Mouse (Mus musculus) forebrain, embryonic 14.5 days (tissue): Measurements from ENCODE around the gene H2-Ke6. TPM values are rescaled to one million over a fixed set of nuclear protein-coding genes. Genes with fewer than 3 reads are reported as not detected.
A peak's percentile ranks its signal among the peaks of the same experiment; 100 is the strongest.

Source experiments
- ATAC-seq: fragments of 200-750 bp; cut with Nextera tagmentation; 2 replicates; pipeline ENCODE4 v1.8.0; 2017; ENCODE audit warnings: mild to moderate bottlenecking, moderate library complexity
- DNase-seq: peaks from one replicate; pipeline ENCODE4 v3.0.0-alpha.2; 2015; ENCODE audit warnings: low spot score
- H3K27ac ChIP-seq: fragments of 300-500 bp; sonication (generic); 2 replicates; pipeline ENCODE4 v1.5.1; 2014; ENCODE audit warnings: low read depth, mild to moderate bottlenecking, control low read depth, low read length, moderate library complexity
- H3K27me3 ChIP-seq: fragments of 300-500 bp; sonication (generic); replicated peaks from 2 replicates; pipeline ENCODE4 v1.6.1; 2014; ENCODE audit warnings: low read length, control low read depth, mixed read lengths; ENCODE audit not compliant: control insufficient read depth, insufficient read depth
- H3K36me3 ChIP-seq: fragments of 300-500 bp; sonication (generic); 2 replicates; pipeline ENCODE4 v1.6.1; 2014; ENCODE audit warnings: low read length, control low read depth; ENCODE audit not compliant: control insufficient read depth, insufficient read depth
- H3K4me1 ChIP-seq: fragments of 300-500 bp; sonication (generic); 2 replicates; pipeline ENCODE4 v1.6.1; 2014; ENCODE audit warnings: antibody characterized with exemption, low read length, control low read depth; ENCODE audit not compliant: control insufficient read depth, insufficient read depth
- H3K4me2 ChIP-seq: fragments of 300-500 bp; sonication (generic); 2 replicates; pipeline ENCODE4 v1.6.1; 2014; ENCODE audit warnings: mild to moderate bottlenecking, control low read depth, low read length
- H3K4me3 ChIP-seq: fragments of 300-500 bp; sonication (generic); 2 replicates; pipeline ENCODE4 v1.5.1; 2014; ENCODE audit warnings: low read depth, low read length, control low read depth
- H3K9ac ChIP-seq: fragments of 300-500 bp; sonication (generic); 2 replicates; pipeline ENCODE4 v1.6.1; 2014; ENCODE audit warnings: mild to moderate bottlenecking, low read length, control low read depth, moderate library complexity
- H3K9me3 ChIP-seq: fragments of 300-500 bp; sonication (generic); replicated peaks from 2 replicates; pipeline ENCODE4 v1.6.1; 2016; ENCODE audit warnings: low read length, control low read depth, mixed read lengths; ENCODE audit not compliant: control insufficient read depth
- WGBS: fragments of 180-500 bp; shearing (Covaris S2); extraction: QIAGEN DNeasy Blood & Tissue Kit; methylation state at CpG from one replicate; pipeline ENCODE4 v1.1.7; 2014; 5-methylcytosine and 5-hydroxymethylcytosine counted together
- microRNA counts: library from miRNA; unstranded; fragments of <30 nt; microRNA quantifications from one replicate; lab custom pipeline; 2016
- microRNA-seq: library from miRNA; unstranded; fragments of <30 nt; microRNA quantifications from one replicate; pipeline ENCODE4, GENCODE M21; 2016
- polyA plus RNA-seq: library from polyadenylated mRNA; unstranded; fragments of >200 nt; fragmentation: Nextera tagmentation; extraction: Ambion mirVana; gene quantifications from 2 replicates; pipeline ENCODE4 v1.2.1, GENCODE M21; 2014

H2-Ke6 gene
- polyA plus RNA-seq, 1 experiment from 2014 or later = 75.4 TPM

DNA sequence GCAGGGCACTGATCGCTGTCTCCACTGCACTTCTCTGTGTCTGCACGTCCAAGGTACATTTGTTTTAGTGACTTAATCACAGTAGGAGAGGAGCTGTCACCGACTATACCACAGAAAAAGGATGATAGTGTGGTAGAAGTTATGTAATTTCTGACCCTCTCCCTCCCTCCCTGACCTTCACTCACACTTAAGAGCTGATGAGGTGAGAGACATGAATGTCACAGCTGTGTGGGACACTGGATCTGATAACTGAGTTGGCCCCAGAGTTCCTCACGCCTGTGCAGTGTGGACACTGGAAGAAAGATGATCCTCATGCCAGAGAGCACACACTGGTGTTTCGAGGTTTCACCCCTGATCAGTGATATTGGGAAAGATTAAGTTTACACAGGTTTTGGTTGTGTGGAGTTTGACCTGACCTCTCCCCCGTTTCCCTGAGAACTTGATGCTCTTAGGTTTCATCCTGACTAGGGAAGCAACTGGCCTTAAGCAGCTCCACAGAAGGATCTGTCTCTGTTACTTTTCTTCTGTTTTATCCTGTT lies 48.3 kb downstream of the H2-Ke6 start:
- 78% methylated on average over 6 of the region's 6 CpGs for WGBS

DNA sequence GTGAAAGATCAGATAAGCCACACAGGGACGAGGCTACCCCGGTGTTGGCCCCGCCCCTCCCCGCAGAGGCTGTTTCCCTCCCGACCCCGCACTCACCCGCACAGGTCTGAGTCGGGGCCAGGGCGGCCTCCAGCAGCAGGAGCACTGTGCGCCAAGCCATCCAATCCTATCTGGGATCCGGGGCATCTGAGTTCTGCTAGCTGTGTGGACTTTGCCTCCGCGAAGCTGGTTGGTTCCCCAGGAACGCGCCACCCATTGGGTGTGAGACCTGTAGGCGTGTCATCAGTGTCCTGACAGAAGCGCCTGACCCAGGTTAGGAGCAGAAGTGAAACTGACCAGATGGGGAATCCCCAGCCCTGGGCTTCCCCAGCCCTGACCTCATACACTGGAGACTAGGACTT lies 49.2 kb downstream of the H2-Ke6 start:
- WGBS = under 1% methylated on average over 11 of the region's 17 CpGs
- Histone ChIP-seq H3K27ac (no peak overlapping the region), H3K27me3 (peaks cover 26% of the 10 kb centered on the region), H3K4me1 (no peaks in the 10 kb centered on the region), H3K9me3 (no peaks in the 10 kb centered on the region), H3K4me2 (peak overlapping the region; percentile 42), H3K36me3 (no peaks in the 10 kb centered on the region), H3K9ac (peak overlapping the region; percentile 47), H3K4me3 (peak overlapping the region; percentile 20)
- no peak for ATAC-seq
- no peak for DNase-seq

More for the DNA sequence above, 48.3 kb downstream of the H2-Ke6 start:
- Histone ChIP-seq H3K36me3 (no peaks in the 10 kb centered on the region), H3K4me2 (no peak overlapping the region), H3K9me3 (no peaks in the 10 kb centered on the region), H3K9ac (no peak overlapping the region), H3K4me3 (no peak overlapping the region), H3K4me1 (no peaks in the 10 kb centered on the region), H3K27me3 (peaks cover 26% of the 10 kb centered on the region), H3K27ac (no peak overlapping the region)
- ATAC-seq (no peak), DNase-seq (no peak)

- no peaks in the 10 kb centered on the region for H3K9me3 ChIP-seq
- ATAC-seq (no peak), DNase-seq (no peak)
- peak overlapping the region; percentile 47 for H3K9ac ChIP-seq
- WGBS = 3% methylated on average over 57 of the region's 57 CpGs
- H3K36me3 ChIP-seq = no peaks in the 10 kb centered on the region
- no peak overlapping the region for H3K27ac ChIP-seq
- H3K4me1 ChIP-seq = no peaks in the 10 kb centered on the region
- H3K27me3 ChIP-seq = peaks cover 26% of the 10 kb centered on the region
- peak overlapping the region; percentile 20 for H3K4me3 ChIP-seq
- H3K4me2 ChIP-seq = peak overlapping the region; percentile 42
These were observed 49.9 kb downstream of the H2-Ke6 start for GRCm38 (mm10) chr17:33977861-33978557.

MicroRNA genes within 50 kb of the gene (microRNA counts, 519-probe panel; counts per million panel counts)
- microRNA mmu-miR-219 (lab: Ali Mortazavi, UCI) = 3,417 counts per million, percentile 32 among the panel's probes with 10 or more counts

Small RNA genes within 50 kb of the gene (microRNA-seq; reads per million reads assigned to microRNA genes)
- gene Mir219a-1 (not detected), gene Mir219c (not detected)

Other genes starting within 250 kb of the H2-Ke6 start
- 15.2 and 15.8 TPM in 2 replicates for gene Angptl4, start 246.2 kb downstream of the H2-Ke6 start, polyA plus RNA-seq
- 35.6 and 37.2 TPM in 2 replicates for gene Kank3, start 217.5 kb downstream of the H2-Ke6 start, polyA plus RNA-seq
- gene Rps28, start 203.5 kb downstream of the H2-Ke6 start, polyA plus RNA-seq = 624 and 885 TPM in 2 replicates
- 461 and 608 TPM in 2 replicates for gene Ndufa7, start 203.5 kb downstream of the H2-Ke6 start, polyA plus RNA-seq
- gene Cd320, start 185.0 kb downstream of the H2-Ke6 start, polyA plus RNA-seq = 66.8 and 86.0 TPM in 2 replicates
- gene Gm7029, start 154.2 kb downstream of the H2-Ke6 start, polyA plus RNA-seq = not detected in 2 replicates
- gene Kifc1, start 137.4 kb downstream of the H2-Ke6 start, polyA plus RNA-seq = 3.8 and 4.6 TPM in 2 replicates
- gene Platr17, start 122.9 kb downstream of the H2-Ke6 start, polyA plus RNA-seq = 0.28 TPM in 1 of 2 replicates, not detected in the other
- 43.3 and 48.0 TPM in 2 replicates for gene Daxx, start 118.6 kb downstream of the H2-Ke6 start, polyA plus RNA-seq
- gene Tapbp, start 112.2 kb downstream of the H2-Ke6 start, polyA plus RNA-seq = 14.1 and 17.7 TPM in 2 replicates
- 12.3 and 12.6 TPM in 2 replicates for gene Zbtb22, start 112.2 kb downstream of the H2-Ke6 start, polyA plus RNA-seq
- gene Rgl2, start 98.5 kb downstream of the H2-Ke6 start, polyA plus RNA-seq = 27.2 and 36.0 TPM in 2 replicates
- 185 and 192 TPM in 2 replicates for gene Pfdn6, start 87.7 kb downstream of the H2-Ke6 start, polyA plus RNA-seq
- gene Wdr46, start 87.4 kb downstream of the H2-Ke6 start, polyA plus RNA-seq = 10.5 and 14.6 TPM in 2 replicates
- 6.0 and 6.7 TPM in 2 replicates for gene B3galt4, start 76.6 kb downstream of the H2-Ke6 start, polyA plus RNA-seq
- gene Vps52, start 72.2 kb downstream of the H2-Ke6 start, polyA plus RNA-seq = 41.6 and 50.4 TPM in 2 replicates
- gene Rps18, start 72.1 kb downstream of the H2-Ke6 start, polyA plus RNA-seq = 1,022 and 1,419 TPM in 2 replicates
- 11.6 and 14.2 TPM in 2 replicates for gene H2-K1, start 27.7 kb downstream of the H2-Ke6 start, polyA plus RNA-seq
- gene Ring1, start 3.4 kb downstream of the H2-Ke6 start, polyA plus RNA-seq = 6.7 and 7.4 TPM in 2 replicates
- gene Slc39a7, start 3.6 kb upstream of the H2-Ke6 start, polyA plus RNA-seq = 78.3 and 84.1 TPM in 2 replicates
- gene Rxrb, start 3.8 kb upstream of the H2-Ke6 start, polyA plus RNA-seq = 21.4 and 27.7 TPM in 2 replicates
- 0.95 and 1.6 TPM in 2 replicates for gene Col11a2, start 11.4 kb upstream of the H2-Ke6 start, polyA plus RNA-seq
- 0.22 TPM in 1 of 2 replicates, not detected in the other for gene H2-Oa, start 64.3 kb upstream of the H2-Ke6 start, polyA plus RNA-seq
- 11.0 and 11.6 TPM in 2 replicates for gene H2-DMa, start 91.5 kb upstream of the H2-Ke6 start, polyA plus RNA-seq
- gene Brd2, start 94.6 kb upstream of the H2-Ke6 start, polyA plus RNA-seq = 118 and 137 TPM in 2 replicates
- gene H2-DMb2, start 115.2 kb upstream of the H2-Ke6 start, polyA plus RNA-seq = 0.18 and 0.36 TPM in 2 replicates
- 0.66 and 1.2 TPM in 2 replicates for gene H2-DMb1, start 125.0 kb upstream of the H2-Ke6 start, polyA plus RNA-seq
- 1.1 and 1.2 TPM in 2 replicates for gene Tap1, start 159.5 kb upstream of the H2-Ke6 start, polyA plus RNA-seq
- gene Psmb9, start 159.7 kb upstream of the H2-Ke6 start, polyA plus RNA-seq = 0.58 and 1.0 TPM in 2 replicates
- gene Psmb8, start 169.7 kb upstream of the H2-Ke6 start, polyA plus RNA-seq = 1.8 and 2.7 TPM in 2 replicates
- gene Tap2, start 175.5 kb upstream of the H2-Ke6 start, polyA plus RNA-seq = 0.28 and 0.61 TPM in 2 replicates
- gene H2-Ob, start 210.8 kb upstream of the H2-Ke6 start, polyA plus RNA-seq = 0.18 TPM in 1 of 2 replicates, not detected in the other
- gene H2-Ab1, start 229.6 kb upstream of the H2-Ke6 start, polyA plus RNA-seq = 1.4 and 2.1 TPM in 2 replicates